Mouse (Mus musculus) CH12.LX (cell line): Measurements from ENCODE around the gene Il1rl2.

Experiments used
- CTCF ChIP-seq, 2 experiments: IDR thresholded peaks in 1 of 2; conservative IDR thresholded peaks in 1 of 2; 2 replicates each; pipeline ENCODE4 v1.5.1; 2011 to 2012; ENCODE audit warnings: low read depth in 2 of 2, low read length in 2 of 2, improper control_type of control experiment in 1 of 2, inconsistent platforms in 1 of 2, mild to moderate bottlenecking in 1 of 2, moderate library complexity in 1 of 2
- E2F4 ChIP-seq: IDR thresholded peaks from 2 replicates; pipeline ENCODE4 v1.6.1; 2011; ENCODE audit warnings: low read depth, low read length, improper control_type of control experiment; ENCODE audit not compliant: insufficient replicate concordance
- KAT2A ChIP-seq: IDR thresholded peaks from 2 replicates; pipeline ENCODE4 v1.6.1; 2012; ENCODE audit warnings: low read length, improper control_type of control experiment, inconsistent platforms; ENCODE audit not compliant: insufficient replicate concordance
- MAFK ChIP-seq: IDR thresholded peaks from 2 replicates; pipeline ENCODE4 v1.6.1; 2011; ENCODE audit warnings: low read length, improper control_type of control experiment; ENCODE audit not compliant: insufficient replicate concordance
- MYC ChIP-seq: IDR thresholded peaks from 2 replicates; pipeline ENCODE4 v1.6.1; 2011; ENCODE audit warnings: low read depth, mild to moderate bottlenecking, improper control_type of control experiment, low read length
- POLR2A ChIP-seq: IDR thresholded peaks from 2 replicates; pipeline ENCODE4 v1.6.1; 2011; ENCODE audit warnings: low read depth, mild to moderate bottlenecking, improper control_type of control experiment, low read length
- TCF12 ChIP-seq: IDR thresholded peaks from 2 replicates; pipeline ENCODE4 v1.6.1; 2014; ENCODE audit warnings: low read depth, mild to moderate bottlenecking, inconsistent platforms, low read length, improper control_type of control experiment

DNA sequence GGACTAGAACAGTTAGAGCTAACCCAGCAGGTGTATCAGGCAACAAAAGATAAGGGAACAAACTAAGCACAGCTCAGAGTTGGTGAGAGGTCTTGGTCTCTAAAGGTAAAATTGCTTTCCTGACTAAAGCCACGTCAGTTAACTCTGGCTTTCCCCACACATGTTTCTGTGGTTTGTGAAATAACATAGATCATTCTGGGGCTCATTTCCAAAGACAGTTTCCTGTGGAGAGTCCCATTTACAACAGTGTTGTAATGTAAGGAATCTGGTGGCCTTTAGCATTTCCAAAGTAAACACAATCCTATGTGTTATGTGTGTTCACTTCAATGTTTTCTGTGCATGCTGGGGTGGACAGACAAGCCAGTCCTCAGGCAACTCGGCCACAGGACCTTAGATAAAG lies 35.3 kb downstream of the Il1rl2 start:
- no peak for TF ChIP-seq MAFK
- TF ChIP-seq MYC, result no peak
- no peak for TF ChIP-seq KAT2A
- no peak for TF ChIP-seq CTCF (conservative IDR thresholded peaks at IDR 0.05 in 1 of 2, IDR thresholded peaks at IDR 0.05 in 1 of 2; ENCODE audit: low read depth in 2 of 2, low read length in 2 of 2)
- TF ChIP-seq E2F4, result no peak
- TF ChIP-seq POLR2A, result no peak
- no peak for TF ChIP-seq TCF12
